Mouse (Mus musculus): ENCODE measurements at regions not wholly inside any gene's neighbourhood (a gene's known extent, or its start where the extent isn't known, plus 50 kb on each side); places are given as distances from the start of the nearest gene placed in this dataset.

DNA sequence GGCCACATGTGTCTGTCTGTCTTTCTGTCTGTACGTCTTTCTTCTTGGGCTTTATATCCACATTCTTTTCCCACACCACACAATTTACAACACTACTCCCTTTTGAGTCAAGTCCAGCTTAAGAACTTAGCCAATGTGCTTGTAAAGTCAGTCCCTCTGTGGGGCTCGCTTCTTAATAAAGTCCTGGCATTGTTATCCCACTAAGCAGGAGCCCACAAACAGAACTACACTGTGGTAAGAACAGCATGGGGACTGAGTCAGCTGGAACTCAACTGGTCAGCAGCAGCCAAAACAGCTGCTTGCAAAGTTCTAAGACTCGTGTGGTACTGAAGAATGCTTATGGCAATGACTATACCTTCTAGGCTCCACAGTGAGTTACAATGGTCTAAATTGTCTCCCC, 193.5 kb upstream of the Cxcl12 start:
- Histone ChIP-seq H3K4me3 (replicated peaks) (no peak overlapping the region), H3K4me2 (no peak overlapping the region), H3K4me1 (0 out of 2 replicates have a peak, but pooled peaks cover under 1% of the 10 kb centered on the region), H3K27ac (no peak overlapping the region), H3K9ac (no peak overlapping the region), H3K27me3 (replicated peaks) (no peaks in the 10 kb centered on the region), H3K36me3 (no peaks in the 10 kb centered on the region), H3K9me3 (no peaks in the 10 kb centered on the region)
- 88% methylated on average over 3 of the region's 3 CpGs for WGBS
- ATAC-seq (ENCODE audit: insufficient read depth, low FRiP score, low read depth) = no peak

DNA sequence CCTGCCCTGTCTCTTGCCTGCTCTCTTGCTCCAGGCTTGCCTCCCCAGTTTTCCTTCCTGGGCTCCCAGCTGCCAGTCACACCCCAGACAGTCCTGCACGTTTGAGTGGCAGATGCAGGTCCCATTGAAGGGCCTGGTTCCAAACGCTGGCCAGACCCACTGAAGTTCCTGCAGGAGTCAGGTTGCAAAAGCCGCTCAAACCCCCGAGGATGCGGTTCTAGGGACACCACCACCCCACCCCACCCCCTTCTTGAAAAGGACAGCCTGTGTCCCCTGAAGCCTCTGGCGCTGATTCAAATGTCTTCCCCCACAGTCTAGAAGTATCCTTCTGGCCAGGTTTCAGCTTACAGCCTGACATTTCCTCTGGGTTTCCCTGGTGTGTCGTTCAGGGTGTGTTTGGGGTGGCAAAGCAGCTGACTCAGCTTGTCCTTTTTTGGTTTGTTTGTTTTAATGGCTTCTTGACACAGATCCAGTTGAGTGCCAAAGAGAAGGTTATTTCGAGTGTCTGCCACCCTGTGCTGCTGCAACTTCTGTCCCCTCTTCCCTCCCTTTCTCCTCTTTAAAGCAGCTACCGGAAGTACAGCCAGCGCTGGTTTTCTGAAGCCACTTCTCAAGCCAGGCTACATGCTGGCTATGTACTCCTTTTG, 187.9 kb upstream of the Cxcl12 start:
- 10% methylated on average over 10 of the region's 10 CpGs for WGBS
- Histone ChIP-seq H3K36me3 (no peaks in the 10 kb centered on the region), H3K9ac (no peak overlapping the region), H3K4me2 (peak overlapping the region; percentile 28; the same call in 1 of the 2 replicates), H3K27ac (no peak overlapping the region), H3K9me3 (no peaks in the 10 kb centered on the region), H3K4me1 (0 out of 2 replicates have a peak, but pooled peaks cover 5% of the 10 kb centered on the region), H3K27me3 (replicated peaks) (no peaks in the 10 kb centered on the region), H3K4me3 (replicated peaks) (no peak overlapping the region)
- no peak for ATAC-seq (ENCODE audit: insufficient read depth, low FRiP score, low read depth)

DNA sequence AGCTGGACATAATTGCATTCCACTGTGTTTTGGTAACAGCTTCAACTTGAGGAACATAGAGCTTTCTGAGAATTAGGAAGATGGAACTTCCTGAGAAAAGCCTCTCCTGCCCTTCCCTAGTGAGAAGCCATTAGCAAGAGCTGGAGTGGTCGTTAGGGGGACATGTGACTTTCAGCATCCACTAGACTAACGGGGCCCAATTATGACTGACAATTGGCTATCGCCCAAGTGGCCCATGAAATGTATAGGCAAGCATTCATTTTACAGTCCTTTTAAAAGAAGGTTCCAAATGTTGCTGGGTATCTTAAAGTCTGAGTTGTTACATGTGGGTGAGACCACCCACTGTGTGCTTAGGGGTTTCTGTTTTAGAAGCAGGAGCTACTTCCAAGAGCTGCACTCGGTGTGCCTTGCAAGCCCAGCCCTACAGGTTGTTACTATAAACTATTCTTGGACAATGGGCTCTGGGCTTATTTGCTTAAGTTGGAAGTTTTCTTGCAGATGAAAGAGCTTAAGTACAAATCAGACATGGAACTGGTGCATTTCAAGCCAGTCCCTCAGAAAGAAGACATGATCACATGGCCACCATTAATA, 183.1 kb upstream of the Cxcl12 start:
- no peak overlapping the region for H3K9ac ChIP-seq
- H3K4me3 ChIP-seq (replicated peaks) = no peak overlapping the region
- WGBS = 54% methylated on average over 4 of the region's 4 CpGs
- 0 out of 2 replicates have a peak, but pooled peaks cover under 1% of the 10 kb centered on the region for H3K4me1 ChIP-seq
- no peak for ATAC-seq (ENCODE audit: insufficient read depth, low FRiP score, low read depth)
- no peak overlapping the region for H3K4me2 ChIP-seq
- no peaks in the 10 kb centered on the region for H3K9me3 ChIP-seq
- no peaks in the 10 kb centered on the region for H3K36me3 ChIP-seq
- H3K27ac ChIP-seq = no peak overlapping the region
- H3K27me3 ChIP-seq (replicated peaks) = no peaks in the 10 kb centered on the region

DNA sequence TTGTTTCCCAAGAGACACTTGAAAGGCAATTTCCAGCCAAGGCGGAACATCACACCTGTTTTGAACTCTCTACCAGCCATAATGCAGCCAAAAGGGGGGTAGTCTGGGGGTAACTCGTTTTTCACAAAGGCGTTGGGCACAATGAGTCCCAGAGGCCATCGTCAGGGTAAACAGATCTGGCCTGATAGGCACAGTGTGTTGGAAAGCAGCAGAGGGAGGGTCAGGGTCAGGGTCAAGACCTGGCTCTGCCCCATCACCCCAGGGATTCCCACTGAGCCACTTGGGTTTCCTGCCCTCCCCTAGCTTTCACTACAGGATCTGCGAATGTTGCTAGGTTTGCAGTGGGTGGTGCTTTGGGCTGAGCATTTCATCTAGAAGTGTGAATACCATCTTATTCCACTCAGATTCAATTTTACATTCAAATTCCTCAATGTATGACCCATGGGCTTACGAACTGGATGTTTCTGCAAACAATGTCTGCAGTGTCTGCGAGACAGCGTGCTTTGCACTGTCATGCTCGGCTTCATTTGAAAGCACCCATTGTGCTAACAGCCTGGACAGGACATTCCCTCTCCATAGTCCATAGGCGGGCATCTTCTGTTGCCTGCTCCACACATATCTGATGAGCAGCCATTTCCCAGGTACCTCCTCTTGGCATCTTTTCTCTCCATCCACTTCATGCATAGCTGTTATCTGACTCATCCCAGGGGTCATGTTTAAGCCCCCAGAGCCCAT, 181.9 kb upstream of the Cxcl12 start:
- no peak overlapping the region for H3K4me3 ChIP-seq (replicated peaks)
- H3K4me1 ChIP-seq = no peaks in the 10 kb centered on the region
- H3K4me2 ChIP-seq = no peak overlapping the region
- no peaks in the 10 kb centered on the region for H3K27me3 ChIP-seq (replicated peaks)
- H3K9ac ChIP-seq = no peak overlapping the region
- H3K27ac ChIP-seq = no peak overlapping the region
- no peak for ATAC-seq (ENCODE audit: insufficient read depth, low FRiP score, low read depth)
- no peaks in the 10 kb centered on the region for H3K9me3 ChIP-seq
- 50% methylated on average over 10 of the region's 10 CpGs for WGBS
- H3K36me3 ChIP-seq = no peaks in the 10 kb centered on the region

DNA sequence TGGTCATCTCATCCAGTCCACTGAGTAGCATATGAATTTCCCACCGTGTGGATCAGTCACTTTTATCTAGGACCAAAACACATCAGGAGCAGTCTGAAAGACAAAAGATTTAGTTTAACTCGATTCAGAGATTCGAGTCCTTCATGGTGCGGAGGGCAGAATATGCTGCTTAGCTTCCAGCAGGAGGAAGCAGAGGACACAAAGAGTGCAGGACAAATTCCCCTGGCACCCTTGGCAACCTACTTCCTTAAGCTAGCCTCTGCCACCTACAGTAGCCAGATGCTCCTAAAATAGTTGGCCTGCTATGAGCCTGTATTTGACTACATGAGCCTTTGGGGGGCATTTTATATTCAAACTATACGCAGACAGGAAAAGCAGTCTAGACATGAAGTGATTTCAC, 181.1 kb upstream of the Cxcl12 start:
- Histone ChIP-seq H3K4me1 (no peaks in the 10 kb centered on the region), H3K9ac (no peak overlapping the region), H3K27ac (no peak overlapping the region), H3K9me3 (no peaks in the 10 kb centered on the region), H3K4me3 (replicated peaks) (no peak overlapping the region), H3K27me3 (replicated peaks) (no peaks in the 10 kb centered on the region), H3K4me2 (no peak overlapping the region), H3K36me3 (no peaks in the 10 kb centered on the region)
- WGBS = 79% methylated on average over 5 of the region's 5 CpGs
- no peak for ATAC-seq (ENCODE audit: insufficient read depth, low FRiP score, low read depth)

DNA sequence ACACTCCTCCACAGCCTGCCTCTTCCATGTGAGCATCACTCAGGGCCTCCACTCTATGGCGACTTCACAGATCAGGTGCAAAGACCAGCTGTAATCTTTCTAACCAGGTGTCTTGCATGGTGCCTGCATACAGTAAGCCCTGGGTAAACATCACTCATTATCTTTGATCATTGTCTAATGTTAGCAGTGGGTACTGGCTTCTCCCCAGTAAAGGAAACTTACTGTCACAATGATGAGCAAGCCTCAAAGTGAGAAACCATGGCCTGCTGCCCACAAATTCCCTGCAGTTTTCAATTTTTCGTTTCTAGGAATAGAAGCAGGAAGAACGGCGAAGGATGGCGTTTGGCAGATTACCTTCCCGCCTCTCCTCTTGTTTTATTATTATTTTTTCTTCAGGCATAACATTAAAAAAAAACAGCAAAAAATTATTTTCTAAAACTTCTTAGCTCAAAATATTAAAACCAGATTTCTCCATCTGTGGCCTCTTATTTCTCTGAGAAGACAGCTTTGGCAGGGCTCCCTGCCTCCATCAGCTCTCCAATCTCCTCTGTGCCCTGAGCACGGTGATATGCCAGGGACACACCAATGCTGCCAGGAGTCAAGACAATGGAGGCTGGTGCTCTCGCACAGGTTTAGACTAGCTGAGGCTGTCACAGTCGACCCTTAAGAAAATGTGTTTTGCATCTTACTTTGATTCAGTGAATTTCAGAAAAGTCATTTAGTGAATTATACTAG, 169.2 kb upstream of the Cxcl12 start:
- Histone ChIP-seq H3K9ac (no peak overlapping the region), H3K4me2 (no peak overlapping the region), H3K4me1 (no peaks in the 10 kb centered on the region), H3K36me3 (no peaks in the 10 kb centered on the region), H3K27me3 (replicated peaks) (no peaks in the 10 kb centered on the region), H3K27ac (no peak overlapping the region), H3K9me3 (no peaks in the 10 kb centered on the region), H3K4me3 (replicated peaks) (no peak overlapping the region)
- WGBS = 80% methylated on average over 9 of the region's 9 CpGs
- ATAC-seq (ENCODE audit: insufficient read depth, low FRiP score, low read depth) = no peak

DNA sequence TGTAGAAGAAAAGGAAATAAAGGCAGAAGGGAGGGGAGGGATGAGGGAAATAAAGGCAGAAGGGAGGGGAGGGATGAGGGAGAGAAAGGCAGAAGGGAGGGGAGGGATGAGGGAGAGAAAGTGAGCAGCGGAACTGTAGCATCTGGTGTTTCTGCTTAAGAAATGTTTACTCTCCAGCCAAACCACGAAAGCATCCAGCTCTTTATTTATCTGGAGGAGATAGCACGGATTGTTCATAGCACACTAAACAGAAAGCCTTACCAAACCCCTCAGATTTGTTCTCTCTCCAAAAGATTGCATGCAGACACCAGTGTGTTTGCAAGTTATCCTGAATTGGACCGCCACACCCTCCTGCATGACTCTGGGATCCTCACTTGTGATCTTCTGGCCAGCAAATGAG, 168.4 kb upstream of the Cxcl12 start:
- H3K9me3 ChIP-seq = no peaks in the 10 kb centered on the region
- WGBS = 36% methylated on average over 4 of the region's 4 CpGs
- no peak overlapping the region for H3K4me3 ChIP-seq (replicated peaks)
- no peaks in the 10 kb centered on the region for H3K27me3 ChIP-seq (replicated peaks)
- no peaks in the 10 kb centered on the region for H3K36me3 ChIP-seq
- no peak for ATAC-seq (ENCODE audit: insufficient read depth, low FRiP score, low read depth)
- H3K27ac ChIP-seq = no peak overlapping the region
- no peak overlapping the region for H3K4me2 ChIP-seq
- no peaks in the 10 kb centered on the region for H3K4me1 ChIP-seq
- H3K9ac ChIP-seq = no peak overlapping the region

DNA sequence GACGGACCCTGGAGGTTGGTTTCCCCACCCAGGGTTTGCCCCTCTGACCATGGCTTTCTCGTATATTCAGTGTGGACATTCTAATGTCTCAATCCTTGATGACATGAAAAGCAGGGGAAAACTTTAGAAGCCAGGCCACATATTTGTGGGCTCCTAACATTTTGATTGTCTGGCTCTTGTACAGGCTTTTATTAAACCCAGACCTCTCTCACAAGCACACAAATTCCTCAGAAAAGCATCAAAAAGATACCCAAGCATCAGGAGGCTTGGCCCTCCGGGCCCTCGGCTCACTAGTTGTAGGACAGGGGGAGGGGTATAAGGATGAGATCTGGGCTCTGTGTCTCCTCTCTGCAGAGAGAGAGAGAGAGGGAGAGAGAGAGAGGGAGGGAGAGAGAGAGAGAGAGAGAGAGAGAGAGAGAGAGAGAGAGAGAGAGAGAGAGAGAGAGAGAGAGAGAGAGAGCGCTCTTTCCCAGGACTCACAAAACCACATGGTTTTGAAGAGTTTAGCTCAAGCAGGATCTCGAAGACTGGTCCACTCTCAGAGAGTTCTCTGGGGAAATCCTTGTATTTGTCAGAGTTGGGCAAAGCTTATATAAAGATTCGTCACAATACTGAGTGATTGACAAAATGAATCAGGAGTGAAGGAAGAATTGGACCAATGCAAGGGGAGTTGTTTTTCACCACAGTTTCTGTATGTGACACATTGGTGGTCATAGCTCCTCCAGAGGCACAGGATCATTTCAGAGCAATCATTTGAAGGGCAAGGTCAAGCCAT, 167.2 kb upstream of the Cxcl12 start:
- no peak overlapping the region for H3K27ac ChIP-seq
- H3K36me3 ChIP-seq = no peaks in the 10 kb centered on the region
- 65% methylated on average over 7 of the region's 7 CpGs for WGBS
- H3K4me2 ChIP-seq = no peak overlapping the region
- H3K4me3 ChIP-seq (replicated peaks) = no peak overlapping the region
- no peaks in the 10 kb centered on the region for H3K27me3 ChIP-seq (replicated peaks)
- no peak for ATAC-seq (ENCODE audit: insufficient read depth, low FRiP score, low read depth)
- H3K9me3 ChIP-seq = no peaks in the 10 kb centered on the region
- no peak overlapping the region for H3K9ac ChIP-seq
- H3K4me1 ChIP-seq = no peaks in the 10 kb centered on the region

DNA sequence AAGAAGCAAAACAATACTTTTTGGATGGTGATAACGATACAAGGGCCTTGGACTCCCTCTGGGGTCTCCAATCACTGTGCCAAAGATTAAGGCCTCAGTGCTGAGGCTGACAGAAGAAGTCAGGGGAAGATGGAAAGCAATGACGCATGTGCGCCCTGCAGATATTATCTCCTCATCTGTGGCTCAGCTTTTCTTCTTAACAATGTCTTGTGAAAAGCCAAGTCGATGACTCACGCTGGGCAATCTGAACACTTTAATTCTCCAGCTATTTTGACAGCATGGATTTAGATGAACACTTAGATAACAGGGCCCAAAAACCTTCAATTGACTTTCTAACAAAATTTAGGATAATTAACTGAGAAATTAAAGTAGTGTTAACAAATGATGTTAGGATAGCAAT, 155.7 kb upstream of the Cxcl12 start:
- 76% methylated on average over 5 of the region's 5 CpGs for WGBS
- no peaks in the 10 kb centered on the region for H3K4me1 ChIP-seq
- H3K27ac ChIP-seq = no peak overlapping the region
- no peak overlapping the region for H3K4me2 ChIP-seq
- H3K36me3 ChIP-seq = no peaks in the 10 kb centered on the region
- no peak overlapping the region for H3K4me3 ChIP-seq (replicated peaks)
- no peaks in the 10 kb centered on the region for H3K9me3 ChIP-seq
- no peak overlapping the region for H3K9ac ChIP-seq
- no peaks in the 10 kb centered on the region for H3K27me3 ChIP-seq (replicated peaks)
- no peak for ATAC-seq (ENCODE audit: insufficient read depth, low FRiP score, low read depth)

DNA sequence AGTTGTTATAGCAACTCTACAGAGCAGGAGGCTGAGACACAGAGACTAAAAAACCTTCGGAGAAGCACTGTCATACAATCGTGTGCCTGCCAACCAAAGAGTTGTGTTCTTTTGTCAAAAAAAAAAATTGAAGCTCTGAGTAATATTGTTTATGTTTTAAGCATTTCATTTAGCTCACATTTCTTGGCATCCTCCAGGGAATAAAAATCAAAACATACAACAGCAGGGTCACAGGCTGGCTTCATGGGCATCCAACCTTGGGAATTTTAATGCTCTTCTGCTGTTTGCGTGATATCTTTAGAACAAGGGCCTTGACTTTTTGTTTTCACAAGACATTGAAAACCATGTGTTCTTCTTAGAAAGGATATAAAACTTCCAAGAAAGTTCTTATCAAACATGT, 152.9 kb upstream of the Cxcl12 start:
- H3K27ac ChIP-seq = no peak overlapping the region
- H3K4me3 ChIP-seq (replicated peaks) = no peak overlapping the region
- no peaks in the 10 kb centered on the region for H3K36me3 ChIP-seq
- H3K9me3 ChIP-seq = no peaks in the 10 kb centered on the region
- H3K4me2 ChIP-seq = no peak overlapping the region
- H3K9ac ChIP-seq = no peak overlapping the region
- no peaks in the 10 kb centered on the region for H3K27me3 ChIP-seq (replicated peaks)
- ATAC-seq (ENCODE audit: insufficient read depth, low FRiP score, low read depth) = no peak
- no peaks in the 10 kb centered on the region for H3K4me1 ChIP-seq
- WGBS = 85% methylated on average over 3 of the region's 3 CpGs

DNA sequence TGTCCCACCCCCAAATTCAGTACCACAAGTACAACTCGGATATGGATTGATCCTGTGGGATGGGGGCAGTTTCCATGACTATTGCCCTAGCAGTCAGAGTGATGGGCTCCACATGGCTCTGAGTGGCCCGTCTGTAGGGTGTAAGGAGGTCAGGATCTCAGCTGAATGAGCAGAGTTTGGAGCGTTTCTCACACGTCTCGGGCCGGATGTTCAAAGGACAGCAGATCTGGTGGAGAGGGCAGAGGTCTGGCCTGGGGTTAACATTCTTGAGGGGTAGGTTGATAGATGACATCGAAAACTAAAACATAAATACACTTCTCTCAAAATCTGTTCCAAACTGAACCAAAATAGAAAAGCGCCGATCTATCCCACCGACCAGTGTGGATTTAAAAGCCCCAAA, 146.5 kb upstream of the Cxcl12 start:
- ATAC-seq (ENCODE audit: insufficient read depth, low FRiP score, low read depth) = no peak
- no peak overlapping the region for H3K27ac ChIP-seq
- WGBS = 36% methylated on average over 10 of the region's 10 CpGs

More for the DNA sequence above, 146.5 kb upstream of the Cxcl12 start:
- H3K27me3 ChIP-seq (replicated peaks) = no peaks in the 10 kb centered on the region
- H3K4me3 ChIP-seq (replicated peaks) = no peak overlapping the region
- no peak overlapping the region for H3K4me2 ChIP-seq
- no peaks in the 10 kb centered on the region for H3K9me3 ChIP-seq
- no peak overlapping the region for H3K9ac ChIP-seq
- H3K36me3 ChIP-seq = no peaks in the 10 kb centered on the region
- no peaks in the 10 kb centered on the region for H3K4me1 ChIP-seq
